Mouse (Mus musculus) MEL (cell line): Measurements from ENCODE around the gene Polr2e. TPM values are rescaled to one million over a fixed set of nuclear protein-coding genes. Genes with fewer than 3 reads are reported as not detected.
A peak's percentile ranks its signal among the peaks of the same experiment; 100 is the strongest.

Experiments
- DNase-seq: peaks from one replicate; pipeline ENCODE4 v3.0.0; 2011; ENCODE audit warnings: low read depth, low spot score
- H3K27ac ChIP-seq: 2 replicates; pipeline ENCODE4 v1.5.1; 2012; ENCODE audit warnings: low read depth, mild to moderate bottlenecking, control low read depth, low read length, moderate library complexity; ENCODE audit not compliant: control insufficient read depth
- H3K27me3 ChIP-seq, 2 experiments: fragments of 150-350 bp in 1 of 2; sonication (generic) in 1 of 2; 2 replicates each; pipeline ENCODE4 v1.6.1; 2012; ENCODE audit warnings: low read length in 2 of 2, mild to moderate bottlenecking in 2 of 2, improper control_type of control experiment in 1 of 2, moderate library complexity in 1 of 2; ENCODE audit not compliant: insufficient read depth in 2 of 2, control insufficient read depth in 1 of 2
- H3K36me3 ChIP-seq, 2 experiments: 2 replicates each; pipeline ENCODE4 v1.6.1; 2012 to 2014; ENCODE audit warnings: low read length in 2 of 2, improper control_type of control experiment in 1 of 2, inconsistent platforms in 1 of 2, mild to moderate bottlenecking in 1 of 2; ENCODE audit not compliant: insufficient read depth in 2 of 2, control insufficient read depth in 1 of 2
- H3K4me1 ChIP-seq, 2 experiments: fragments of 150-350 bp in 1 of 2; sonication (generic) in 1 of 2; 2 replicates each; pipeline ENCODE4 v1.6.1; 2012; ENCODE audit warnings: low read length in 2 of 2, improper control_type of control experiment in 1 of 2, mild to moderate bottlenecking in 1 of 2; ENCODE audit not compliant: insufficient read depth in 2 of 2, control insufficient read depth in 1 of 2
- H3K4me3 ChIP-seq, 2 experiments: fragments of 150-350 bp in 1 of 2; sonication (generic) in 1 of 2; 2 replicates each; pipeline ENCODE4 v1.5.1; 2012; ENCODE audit warnings: low read depth in 2 of 2, low read length in 2 of 2, mild to moderate bottlenecking in 2 of 2, moderate library complexity in 2 of 2, control low read depth in 1 of 2, improper control_type of control experiment in 1 of 2; ENCODE audit not compliant: control insufficient read depth in 1 of 2, insufficient read depth in 1 of 2
- H3K79me2 ChIP-seq: 2 replicates; pipeline ENCODE4 v1.6.1; 2012; ENCODE audit warnings: mild to moderate bottlenecking, low read length, moderate library complexity; ENCODE audit not compliant: control insufficient read depth, poor library complexity, insufficient read depth
- H3K9ac ChIP-seq: 2 replicates; pipeline ENCODE4 v1.6.1; 2012; ENCODE audit warnings: low read depth, mild to moderate bottlenecking, control low read depth, low read length, moderate library complexity; ENCODE audit not compliant: control insufficient read depth, poor library complexity, severe bottlenecking
- H3K9me3 ChIP-seq: fragments of 150-350 bp; sonication (generic); replicated peaks from 2 replicates; pipeline ENCODE4 v1.6.1; 2012; ENCODE audit warnings: mild to moderate bottlenecking, low read length, improper control_type of control experiment, moderate library complexity; ENCODE audit not compliant: insufficient read depth
- BHLHE40 ChIP-seq: IDR thresholded peaks from 2 replicates; pipeline ENCODE4 v1.6.1; 2012; ENCODE audit warnings: low read depth, mild to moderate bottlenecking, inconsistent platforms, low read length, improper control_type of control experiment, borderline replicate concordance
- CHD1 ChIP-seq: IDR thresholded peaks from 2 replicates; pipeline ENCODE4 v1.6.1; 2012; ENCODE audit warnings: low read depth, mild to moderate bottlenecking, inconsistent platforms, low read length, improper control_type of control experiment
- ELF1 ChIP-seq: IDR thresholded peaks from 2 replicates; pipeline ENCODE4 v1.6.1; 2014; ENCODE audit warnings: low read depth, mild to moderate bottlenecking, inconsistent platforms, low read length, improper control_type of control experiment, moderate library complexity
- GABPA ChIP-seq: IDR thresholded peaks from 2 replicates; pipeline ENCODE4 v1.6.1; 2012; ENCODE audit warnings: low read depth, mild to moderate bottlenecking, inconsistent platforms, low read length, improper control_type of control experiment, moderate library complexity
- GATA1 ChIP-seq: IDR thresholded peaks from 2 replicates; pipeline ENCODE4 v1.6.1; 2011; ENCODE audit warnings: low read depth, low read length, improper control_type of control experiment
- HCFC1 ChIP-seq: IDR thresholded peaks from 2 replicates; pipeline ENCODE4 v1.6.1; 2012; ENCODE audit warnings: low read depth, mild to moderate bottlenecking, inconsistent platforms, low read length, improper control_type of control experiment, moderate library complexity
- MAFK ChIP-seq: IDR thresholded peaks from 2 replicates; pipeline ENCODE4 v1.6.1; 2011; ENCODE audit warnings: low read depth, mild to moderate bottlenecking, low read length, improper control_type of control experiment, borderline replicate concordance
- MEF2A ChIP-seq: IDR thresholded peaks from 2 replicates; pipeline ENCODE4 v1.6.1; 2014; ENCODE audit warnings: low read depth, mild to moderate bottlenecking, inconsistent platforms, low read length, improper control_type of control experiment; ENCODE audit not compliant: poor library complexity, insufficient replicate concordance, severe bottlenecking; ENCODE audit errors: extremely low read depth
- RAD21 ChIP-seq: IDR thresholded peaks from 2 replicates; pipeline ENCODE4 v1.6.1; 2011; ENCODE audit warnings: mild to moderate bottlenecking, low read depth, low read length, improper control_type of control experiment
- SIN3A ChIP-seq: IDR thresholded peaks from 2 replicates; pipeline ENCODE4 v1.6.1; 2012; ENCODE audit warnings: low read length, improper control_type of control experiment, inconsistent platforms
- SMC3 ChIP-seq: IDR thresholded peaks from 2 replicates; pipeline ENCODE4 v1.6.1; 2011; ENCODE audit warnings: low read depth, low read length, improper control_type of control experiment
- USF2 ChIP-seq, 2 experiments: IDR thresholded peaks; 2 replicates each; pipeline ENCODE4 v1.6.1; 2011 to 2012; ENCODE audit warnings: improper control_type of control experiment in 2 of 2, low read length in 2 of 2, borderline replicate concordance in 1 of 2, inconsistent platforms in 1 of 2, low read depth in 1 of 2, mild to moderate bottlenecking in 1 of 2; ENCODE audit not compliant: insufficient read depth in 1 of 2
- ZMIZ1 ChIP-seq: IDR thresholded peaks from 2 replicates; pipeline ENCODE4 v1.6.1; 2012; ENCODE audit warnings: low read depth, mild to moderate bottlenecking, inconsistent platforms, low read length, improper control_type of control experiment, moderate library complexity
- ZNF384 ChIP-seq: IDR thresholded peaks from 2 replicates; pipeline ENCODE4 v1.6.1; 2012; ENCODE audit warnings: low read depth, mild to moderate bottlenecking, inconsistent platforms, low read length, improper control_type of control experiment
- polyA plus RNA-seq, 2 experiments: library from polyadenylated mRNA; stranded (reverse) in 1 of 2; unstranded in 1 of 2; fragments of >175 nt in 1 of 2; fragments of >200 nt in 1 of 2; gene quantifications; 2 replicates each; pipeline versions ENCODE4 v1.2.1 to v1.2.4; 2012; ENCODE audit warnings: low replicate concordance in 2 of 2, low read depth in 1 of 2; ENCODE audit not compliant: insufficient read length in 2 of 2, insufficient read depth in 1 of 2, missing spikeins in 1 of 2
- total RNA-seq: library from RNA; depleted of rRNA; stranded (reverse); fragments of 300-350 nt; gene quantifications from 2 replicates; pipeline ENCODE4 v1.2.3, GENCODE M21; 2012

The Polr2e gene
- total and polyA plus RNA-seq, 3 experiments, result 169 to 279 (median 258) TPM

GRCm38 (mm10) chr10:80050885-80051617 lies 11.5 kb upstream of the Polr2e start:
- no peak for DNase-seq
- H3K36me3 ChIP-seq, result peaks cover 0 to 44% of the 10 kb centered on the region in 2 experiments; a peak in 2 of 4 replicates
- H3K27me3 ChIP-seq, result no peaks in the 10 kb centered on the region
- peaks cover 20% of the 10 kb centered on the region for H3K79me2 ChIP-seq
- peaks cover 22 to 42% of the 10 kb centered on the region in 2 experiments for H3K4me1 ChIP-seq
- TF ChIP-seq ZNF384 (0 out of 2 replicates have a peak, but pooled peaks have one; percentile 16), MEF2A (no peak)
- no peaks in the 10 kb centered on the region for H3K9me3 ChIP-seq
- H3K27ac ChIP-seq, result peak overlapping the region; percentile 51
- H3K4me3 ChIP-seq, result no peak overlapping the region
- H3K9ac ChIP-seq, result peak overlapping the region; percentile 39

- H3K27ac ChIP-seq, result peak overlapping the region; percentile 51
- H3K4me1 ChIP-seq, result peaks cover 22 to 39% of the 10 kb centered on the region in 2 experiments
- no peak for DNase-seq
- H3K9ac ChIP-seq, result peak overlapping the region; percentile 39
- H3K4me3 ChIP-seq, result no peak overlapping the region
- TF ChIP-seq SMC3 (no peak), USF2 (IDR thresholded peaks at IDR 0.05; ENCODE audit: borderline replicate concordance in 1 of 2, insufficient read depth in 1 of 2, low read depth in 1 of 2, low read length in 2 of 2) (no peak), GABPA (no peak), CHD1 (no peak), ZMIZ1 (no peak), SIN3A (no peak), HCFC1 (no peak), GATA1 (no peak), RAD21 (no peak), BHLHE40 (no peak), ELF1 (no peak), MAFK (no peak)
- TF ChIP-seq, all 39 proteins: peak for 0
- H3K9me3 ChIP-seq, result no peaks in the 10 kb centered on the region
- H3K36me3 ChIP-seq, result peaks cover 0 to 38% of the 10 kb centered on the region in 2 experiments; a peak in 2 of 4 replicates
- H3K79me2 ChIP-seq, result peaks cover 17% of the 10 kb centered on the region
- H3K27me3 ChIP-seq, result no peaks in the 10 kb centered on the region
Observed at GRCm38 (mm10) chr10:80050244-80050643, 10.6 kb upstream of the Polr2e start.
